Mouse (Mus musculus) left cerebral cortex, postnatal 36 days (tissue): ENCODE measurements around the gene Gm28048. TPM values are rescaled to one million over a fixed set of nuclear protein-coding genes. Genes with fewer than 3 reads are reported as not detected.

Experiments
- DNase-seq, 2 experiments: peaks; one replicate each; pipeline ENCODE4 v3.0.0; 2021 to 2022; ENCODE audit warnings: low spot score in 2 of 2, mixed read lengths in 1 of 2
- intact Hi-C: fragments of 180-260 bp; cut with DNase I; formaldehyde crosslinking; loops from one replicate; pipeline ENCODE4 v1.15.1; 2025
- total RNA-seq, 2 experiments: library from RNA; stranded (reverse); gene quantifications; 2 replicates each; pipeline ENCODE4 v1.2.3; 2021

The Gm28048 gene
- total RNA-seq, 2 experiments from 2014 or later: 8.7 to 13.7 TPM

DNA sequence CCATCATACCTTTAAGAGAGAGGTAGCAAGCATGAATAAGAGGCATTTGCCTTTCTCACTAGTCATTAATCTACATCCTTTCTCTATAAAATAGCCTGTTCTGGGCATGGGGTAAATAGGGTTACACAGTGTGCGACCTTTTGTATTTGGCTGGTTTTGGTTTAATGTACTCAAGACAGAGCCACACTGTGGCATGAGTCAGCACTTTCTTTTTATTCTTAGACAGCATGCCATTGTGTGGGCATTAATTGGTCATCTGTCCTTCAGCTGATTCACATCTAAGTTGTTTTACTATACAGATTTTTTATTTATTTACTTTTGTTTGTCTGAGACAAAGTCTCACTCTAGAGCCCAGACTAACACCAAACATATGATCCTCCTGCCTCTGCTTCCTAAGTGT lies 189.7 kb downstream of the Gm28048 start:
- intact Hi-C loops: no loop called here
- no peak for DNase-seq

DNA sequence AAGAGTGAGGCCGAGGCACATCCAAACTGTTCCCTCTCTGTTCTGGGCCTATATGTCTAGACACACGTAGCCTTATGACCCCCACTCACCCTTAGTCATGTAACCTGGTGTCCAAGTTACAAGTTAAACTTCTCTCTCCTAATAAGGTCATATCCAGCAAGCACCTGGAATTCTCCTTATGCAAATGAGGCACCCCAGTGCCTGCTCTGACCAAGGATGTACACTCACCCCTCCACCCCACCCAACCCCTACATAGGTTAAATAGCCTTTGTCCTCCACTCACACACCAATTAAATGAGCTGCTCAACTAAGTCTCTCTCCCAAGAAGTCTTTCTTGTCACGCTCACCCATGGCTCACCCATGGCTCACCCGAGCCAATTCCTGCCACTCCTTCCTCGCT lies 190.2 kb downstream of the Gm28048 start:
- intact Hi-C loops: no loop called here

DNA sequence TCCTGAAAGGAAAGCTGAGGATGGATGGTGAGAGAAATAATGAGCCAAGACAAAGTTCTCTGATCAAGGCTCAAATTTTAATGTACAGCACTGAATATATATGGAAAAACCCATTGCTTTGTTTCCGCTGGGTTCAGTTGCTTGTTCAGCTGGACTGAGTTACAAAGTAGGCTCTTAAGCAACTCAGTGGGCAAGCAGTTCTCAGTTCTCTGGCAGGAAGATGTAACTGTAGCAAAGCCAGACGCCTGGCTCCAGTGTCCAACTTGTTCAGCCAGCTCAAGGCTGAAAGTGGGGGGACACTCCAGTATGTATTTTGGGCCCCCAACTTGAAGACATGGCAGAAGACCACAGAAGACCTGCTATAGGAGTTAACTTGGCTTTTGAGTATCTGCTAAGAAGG lies 194.1 kb downstream of the Gm28048 start:
- no peak for DNase-seq
- intact Hi-C loops: no loop called here

More for the DNA sequence above, 190.2 kb downstream of the Gm28048 start:
- no peak for DNase-seq

Other genes with a start within 250 kb of the Gm28048 start
- 10 to 100 TPM; 14.1 to 15.9 TPM for gene B3gnt2, start 121.1 kb downstream of the Gm28048 start, total RNA-seq
- gene Zrsr1, start 10.1 kb downstream of the Gm28048 start, total RNA-seq: 10 to 100 TPM; 67.9 to 69.8 TPM
- gene Commd1, start 292 bp upstream of the Gm28048 start, total RNA-seq: 10 to 100 TPM; 38.8 to 44.6 TPM
- 100 to 1,000 TPM in 1 of 2 experiments, 10 to 100 TPM in 1; 99.1 to 110 TPM for gene Cct4, start 8.4 kb upstream of the Gm28048 start, total RNA-seq
- 1 to 10 TPM; 2.6 to 4.4 TPM for gene Fam161a, start 25.4 kb upstream of the Gm28048 start, total RNA-seq